Mouse (Mus musculus) neural tube, embryonic 14.5 days (tissue): ENCODE measurements at regions not wholly inside any gene's neighbourhood (a gene's known extent, or its start where the extent isn't known, plus 50 kb on each side); places are given as distances from the start of the nearest gene placed in this dataset.

Source experiments
- ATAC-seq: fragments of 200-750 bp; cut with Nextera tagmentation; 2 replicates; pipeline ENCODE4 v1.8.0; 2017; ENCODE audit warnings: low read depth, mild to moderate bottlenecking, moderate TSS enrichment, moderate library complexity
- H3K27ac ChIP-seq: fragments of 300-500 bp; sonication (generic); 2 replicates; pipeline ENCODE4 v1.5.1; 2014; ENCODE audit warnings: low read depth, mild to moderate bottlenecking, control low read depth, low read length, moderate library complexity, mixed read lengths
- H3K27me3 ChIP-seq: fragments of 300-500 bp; sonication (generic); 2 replicates; pipeline ENCODE4 v1.6.1; 2014; ENCODE audit warnings: low read length; ENCODE audit not compliant: control insufficient read depth, insufficient read depth
- H3K36me3 ChIP-seq: fragments of 300-500 bp; sonication (generic); 2 replicates; pipeline ENCODE4 v1.6.1; 2014; ENCODE audit warnings: low read length, mixed read lengths; ENCODE audit not compliant: control insufficient read depth, insufficient read depth
- H3K4me1 ChIP-seq: fragments of 300-500 bp; sonication (generic); 2 replicates; pipeline ENCODE4 v1.6.1; 2014; ENCODE audit warnings: low read length; ENCODE audit not compliant: control insufficient read depth, insufficient read depth
- H3K4me2 ChIP-seq: fragments of 300-500 bp; sonication (generic); 2 replicates; pipeline ENCODE4 v1.6.1; 2014; ENCODE audit warnings: mild to moderate bottlenecking, low read depth, low read length, control low read depth
- H3K4me3 ChIP-seq: fragments of 300-500 bp; sonication (generic); 2 replicates; pipeline ENCODE4 v1.5.1; 2014; ENCODE audit warnings: low read depth, low read length, control low read depth, mixed read lengths
- H3K9ac ChIP-seq: fragments of 300-500 bp; sonication (generic); replicated peaks from 2 replicates; pipeline ENCODE4 v1.6.1; 2014; ENCODE audit warnings: low read depth, mild to moderate bottlenecking, control low read depth, low read length, mixed read lengths
- H3K9me3 ChIP-seq: fragments of 300-500 bp; sonication (generic); 2 replicates; pipeline ENCODE4 v1.6.1; 2016; ENCODE audit warnings: low read length; ENCODE audit not compliant: control insufficient read depth
- WGBS: fragments of 180-500 bp; shearing (Covaris S2); extraction: QIAGEN DNeasy Blood & Tissue Kit; methylation state at CpG from one replicate; pipeline ENCODE4 v1.1.7; 2014; 5-methylcytosine and 5-hydroxymethylcytosine counted together

DNA sequence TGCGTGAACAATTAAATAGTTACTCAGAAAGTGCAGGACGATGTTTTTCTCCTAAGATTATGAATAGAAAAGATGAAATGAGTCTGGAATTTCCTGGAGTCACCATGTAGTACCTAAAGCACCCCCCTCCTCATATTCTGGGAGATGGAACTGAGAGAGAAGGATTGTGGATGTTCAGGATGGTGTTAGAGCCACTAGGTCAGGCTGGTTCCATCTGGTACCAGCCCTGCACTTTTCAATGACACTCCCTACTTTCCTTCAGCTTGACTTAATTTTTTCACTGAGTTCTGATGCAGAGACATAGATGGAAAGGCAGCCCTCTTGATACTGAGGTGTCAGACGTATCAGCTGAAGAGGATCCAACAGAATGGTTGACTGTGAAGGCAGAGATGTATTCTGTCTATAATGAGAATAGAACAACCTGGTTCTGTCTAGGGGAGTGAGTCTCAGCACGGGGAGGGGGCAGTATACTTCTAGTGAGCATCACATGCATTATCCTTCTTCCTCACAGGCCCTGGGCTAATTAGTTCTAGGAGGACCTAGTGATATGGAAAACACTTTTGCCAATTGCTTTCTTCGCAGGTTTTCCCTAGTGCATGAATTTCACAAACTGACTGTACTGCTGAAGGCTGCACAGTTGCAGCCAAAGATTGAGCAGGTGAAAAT, 60.8 kb upstream of the E2f3 start:
- no peak overlapping the region for H3K27ac ChIP-seq
- no peak overlapping the region for H3K9ac ChIP-seq
- H3K4me3 ChIP-seq: no peak overlapping the region
- WGBS: 87% methylated on average over 5 of the region's 5 CpGs
- H3K27me3 ChIP-seq: no peaks in the 10 kb centered on the region
- ATAC-seq: no peak
- H3K9me3 ChIP-seq: no peaks in the 10 kb centered on the region
- no peaks in the 10 kb centered on the region for H3K4me1 ChIP-seq
- no peaks in the 10 kb centered on the region for H3K36me3 ChIP-seq
- H3K4me2 ChIP-seq: no peak overlapping the region

DNA sequence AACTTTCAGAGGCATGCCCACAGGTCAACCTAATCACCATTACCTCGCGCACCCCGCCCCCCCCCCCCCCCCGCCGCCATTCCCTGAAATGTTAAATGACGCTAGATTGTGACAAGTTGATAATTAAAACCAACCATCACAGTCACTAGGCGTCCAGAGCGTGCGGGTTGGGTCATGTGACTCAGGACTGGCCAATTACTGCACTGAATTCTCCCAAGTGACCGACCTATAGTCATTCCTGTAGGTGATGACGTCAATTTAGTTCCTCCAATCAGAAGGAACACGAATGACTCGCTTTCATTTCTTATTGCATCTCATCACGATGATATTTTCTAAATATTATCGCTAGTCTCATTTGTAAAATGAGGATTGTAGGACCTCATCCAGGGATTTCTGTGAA, 60.2 kb upstream of the E2f3 start:
- no peak overlapping the region for H3K27ac ChIP-seq
- H3K9me3 ChIP-seq: no peaks in the 10 kb centered on the region
- no peak overlapping the region for H3K4me3 ChIP-seq
- WGBS: 73% methylated on average over 15 of the region's 15 CpGs
- H3K36me3 ChIP-seq: no peaks in the 10 kb centered on the region
- no peak overlapping the region for H3K9ac ChIP-seq
- H3K27me3 ChIP-seq: no peaks in the 10 kb centered on the region
- no peak overlapping the region for H3K4me2 ChIP-seq
- no peaks in the 10 kb centered on the region for H3K4me1 ChIP-seq
- ATAC-seq: no peak

DNA sequence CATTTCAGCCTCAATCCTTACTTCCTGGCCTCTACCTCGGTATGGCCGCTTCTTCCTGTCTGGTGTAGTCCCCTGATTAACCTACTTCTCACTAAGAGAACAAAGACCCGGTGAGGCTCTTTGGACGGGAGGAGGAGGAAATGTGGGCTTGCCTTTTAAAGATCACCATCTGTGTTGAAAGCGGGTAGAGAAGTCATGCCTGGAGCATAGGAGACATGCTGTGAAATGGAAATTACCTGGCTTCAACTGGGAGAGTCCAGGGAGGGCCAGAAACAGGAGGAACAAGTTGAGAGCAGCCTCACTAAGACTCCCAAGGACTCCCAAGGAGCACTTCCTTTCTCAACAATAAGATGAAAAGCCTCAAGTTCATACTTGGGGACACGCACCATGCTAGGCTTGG, 59.4 kb upstream of the E2f3 start:
- WGBS: 82% methylated on average over 6 of the region's 6 CpGs
- ATAC-seq: no peak
- H3K4me3 ChIP-seq: no peak overlapping the region
- no peak overlapping the region for H3K4me2 ChIP-seq
- H3K9ac ChIP-seq: no peak overlapping the region
- H3K27ac ChIP-seq: no peak overlapping the region
- no peaks in the 10 kb centered on the region for H3K36me3 ChIP-seq
- H3K9me3 ChIP-seq: no peaks in the 10 kb centered on the region
- no peaks in the 10 kb centered on the region for H3K27me3 ChIP-seq
- no peaks in the 10 kb centered on the region for H3K4me1 ChIP-seq

- H3K9ac ChIP-seq: no peak overlapping the region
- no peak overlapping the region for H3K4me3 ChIP-seq
- ATAC-seq: no peak
- no peaks in the 10 kb centered on the region for H3K36me3 ChIP-seq
- H3K4me2 ChIP-seq: no peak overlapping the region
- WGBS: 82% methylated on average over 2 of the region's 2 CpGs
- H3K4me1 ChIP-seq: no peaks in the 10 kb centered on the region
- no peaks in the 10 kb centered on the region for H3K9me3 ChIP-seq
- no peaks in the 10 kb centered on the region for H3K27me3 ChIP-seq
- no peak overlapping the region for H3K27ac ChIP-seq
These were observed 58.9 kb upstream of the E2f3 start for GRCm38 (mm10) chr13:30044790-30045189.

- Histone ChIP-seq H3K36me3 (no peaks in the 10 kb centered on the region), H3K27me3 (no peaks in the 10 kb centered on the region), H3K4me2 (no peak overlapping the region), H3K4me3 (no peak overlapping the region), H3K9ac (no peak overlapping the region), H3K9me3 (no peaks in the 10 kb centered on the region), H3K4me1 (no peaks in the 10 kb centered on the region), H3K27ac (no peak overlapping the region)
- 83% methylated on average over 15 of the region's 15 CpGs for WGBS
- ATAC-seq: no peak
These were observed 56.9 kb upstream of the E2f3 start for GRCm38 (mm10) chr13:30042689-30043320.

DNA sequence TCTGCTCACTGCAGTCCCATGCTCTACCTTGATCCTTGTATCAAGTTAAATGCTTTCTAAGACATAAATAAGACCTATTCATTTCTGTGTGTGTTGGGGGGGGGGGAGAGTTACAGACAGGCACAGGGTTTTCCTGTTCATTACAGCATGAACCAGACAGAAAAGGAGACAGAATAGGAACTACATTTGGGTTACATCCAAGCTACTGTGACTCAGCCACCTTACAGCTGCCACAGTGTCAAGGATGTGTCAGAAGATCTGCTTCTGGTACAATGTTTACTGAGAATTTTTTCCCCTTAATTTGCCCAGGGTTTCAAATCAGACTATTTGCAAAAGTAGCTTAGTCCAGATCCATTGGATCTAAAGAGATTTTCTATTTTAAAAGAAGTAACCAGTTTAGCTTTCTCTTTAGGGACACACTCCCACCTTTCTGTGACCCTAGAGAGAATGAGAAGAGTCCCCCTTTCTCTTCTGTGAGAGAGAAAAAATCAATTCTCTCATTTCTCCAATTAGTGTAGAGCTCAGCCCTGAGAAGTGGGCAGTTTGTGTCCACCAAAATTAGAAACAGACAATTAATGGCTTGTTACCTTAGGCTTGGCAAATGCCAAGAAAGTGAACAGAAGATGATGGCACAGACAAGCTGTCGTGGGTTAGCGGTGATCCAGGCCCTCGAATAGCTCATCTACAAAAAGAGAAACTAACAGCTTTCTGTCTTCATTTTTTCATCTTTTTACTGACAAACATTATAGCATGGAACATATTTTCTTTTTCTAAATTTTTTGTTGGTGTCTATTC, 55.8 kb upstream of the E2f3 start:
- Histone ChIP-seq H3K4me2 (no peak overlapping the region), H3K4me3 (no peak overlapping the region), H3K27ac (no peak overlapping the region), H3K9me3 (no peaks in the 10 kb centered on the region), H3K27me3 (no peaks in the 10 kb centered on the region), H3K9ac (no peak overlapping the region), H3K36me3 (no peaks in the 10 kb centered on the region), H3K4me1 (no peaks in the 10 kb centered on the region)
- WGBS: 95% methylated on average over 3 of the region's 3 CpGs
- no peak for ATAC-seq

- H3K27me3 ChIP-seq: no peaks in the 10 kb centered on the region
- H3K9ac ChIP-seq: no peak overlapping the region
- H3K4me3 ChIP-seq: no peak overlapping the region
- no peak for ATAC-seq
- H3K4me1 ChIP-seq: no peaks in the 10 kb centered on the region
- no peak overlapping the region for H3K27ac ChIP-seq
- no peaks in the 10 kb centered on the region for H3K36me3 ChIP-seq
- H3K9me3 ChIP-seq: no peaks in the 10 kb centered on the region
- no peak overlapping the region for H3K4me2 ChIP-seq
- WGBS: 91% methylated on average over 4 of the region's 4 CpGs
These were observed 54.4 kb upstream of the E2f3 start for GRCm38 (mm10) chr13:30040288-30040687.

GRCm38 (mm10) chr13:30039791-30040190, 53.9 kb upstream of the E2f3 start:
- no peak overlapping the region for H3K4me2 ChIP-seq
- 64% methylated on average over 2 of the region's 2 CpGs for WGBS
- H3K27me3 ChIP-seq: no peaks in the 10 kb centered on the region

GRCm38 (mm10) chr13:30036561-30036960, 50.7 kb upstream of the E2f3 start:
- no peaks in the 10 kb centered on the region for H3K27me3 ChIP-seq
- no peak overlapping the region for H3K4me2 ChIP-seq
- no peak overlapping the region for H3K9ac ChIP-seq
- no peak for ATAC-seq
- no peak overlapping the region for H3K27ac ChIP-seq
- H3K4me1 ChIP-seq: no peaks in the 10 kb centered on the region
- H3K4me3 ChIP-seq: no peak overlapping the region
- H3K9me3 ChIP-seq: no peaks in the 10 kb centered on the region
- H3K36me3 ChIP-seq: no peaks in the 10 kb centered on the region
- 78% methylated on average over 8 of the region's 8 CpGs for WGBS

More at GRCm38 (mm10) chr13:30039791-30040190, 53.9 kb upstream of the E2f3 start:
- no peaks in the 10 kb centered on the region for H3K36me3 ChIP-seq
- no peak for ATAC-seq
- no peak overlapping the region for H3K27ac ChIP-seq
- H3K4me3 ChIP-seq: no peak overlapping the region
- no peaks in the 10 kb centered on the region for H3K4me1 ChIP-seq
- H3K9ac ChIP-seq: no peak overlapping the region
- H3K9me3 ChIP-seq: no peaks in the 10 kb centered on the region
